Mouse (Mus musculus) liver, embryonic 14.5 days (tissue): ENCODE measurements around the gene Tm6sf1. TPM values are rescaled to one million over a fixed set of nuclear protein-coding genes. Genes with fewer than 3 reads are reported as not detected.

ENCODE experiments used
- ATAC-seq: fragments of 200-750 bp; cut with Nextera tagmentation; 2 replicates; pipeline ENCODE4 v1.8.0; 2017; ENCODE audit warnings: moderate number of reproducible peaks, mild to moderate bottlenecking, moderate library complexity; ENCODE audit not compliant: insufficient read depth
- DNase-seq, 3 experiments: peaks; one replicate each; pipeline ENCODE4 v3.0.0-alpha.2; 2012 to 2013; ENCODE audit warnings: low read depth in 3 of 3, low spot score in 3 of 3
- H3K27ac ChIP-seq: fragments of 300-500 bp; sonication (generic); 2 replicates; pipeline ENCODE4 v1.5.1; 2014; ENCODE audit warnings: moderate library complexity, mild to moderate bottlenecking, control low read depth, inconsistent platforms
- H3K27me3 ChIP-seq: fragments of 300-500 bp; sonication (generic); 2 replicates; pipeline ENCODE4 v1.6.1; 2014; ENCODE audit warnings: mild to moderate bottlenecking, low read length, moderate library complexity; ENCODE audit not compliant: control insufficient read depth, insufficient read depth
- H3K36me3 ChIP-seq: fragments of 300-500 bp; sonication (generic); replicated peaks from 2 replicates; pipeline ENCODE4 v1.6.1; 2014; ENCODE audit warnings: low read depth; ENCODE audit not compliant: control insufficient read depth, insufficient read depth
- H3K4me1 ChIP-seq, 2 experiments: fragments of 200-500 bp in 1 of 2; fragments of 300-500 bp in 1 of 2; sonication (generic) in 1 of 2; replicated peaks; 2 replicates each; pipeline ENCODE4 v1.6.1; 2012 to 2014; ENCODE audit warnings: antibody characterized with exemption in 1 of 2, inconsistent platforms in 1 of 2, low read length in 1 of 2; ENCODE audit not compliant: control insufficient read depth in 2 of 2, insufficient read depth in 2 of 2
- H3K4me2 ChIP-seq: fragments of 300-500 bp; sonication (generic); 2 replicates; pipeline ENCODE4 v1.6.1; 2014; ENCODE audit warnings: low read depth, mild to moderate bottlenecking, control low read depth, moderate library complexity
- H3K4me3 ChIP-seq, 2 experiments: fragments of 200-500 bp in 1 of 2; fragments of 300-500 bp in 1 of 2; sonication (generic) in 1 of 2; 2 replicates each; pipeline ENCODE4 v1.5.1; 2012 to 2014; ENCODE audit warnings: low read depth in 2 of 2, low read length in 2 of 2, mild to moderate bottlenecking in 2 of 2, control low read depth in 1 of 2, inconsistent platforms in 1 of 2, moderate library complexity in 1 of 2; ENCODE audit not compliant: insufficient read depth in 1 of 2
- H3K9ac ChIP-seq: fragments of 300-500 bp; sonication (generic); replicated peaks from 2 replicates; pipeline ENCODE4 v1.6.1; 2014; ENCODE audit warnings: mild to moderate bottlenecking, control low read depth, moderate library complexity
- H3K9me3 ChIP-seq: fragments of 300-500 bp; sonication (generic); 2 replicates; pipeline ENCODE4 v1.6.1; 2016; ENCODE audit warnings: low read length, mixed read lengths; ENCODE audit not compliant: control insufficient read depth
- CTCF ChIP-seq: IDR thresholded peaks from 2 replicates; pipeline ENCODE4 v1.5.1; 2016; ENCODE audit warnings: antibody characterized with exemption, low read depth, control low read depth
- EP300 ChIP-seq: IDR thresholded peaks from 2 replicates; pipeline ENCODE4 v1.6.1; 2016; ENCODE audit warnings: antibody characterized with exemption, low read depth
- WGBS: fragments of 180-500 bp; shearing (Covaris S2); extraction: QIAGEN DNeasy Blood & Tissue Kit; methylation state at CpG from one replicate; pipeline ENCODE4 v1.1.7; 2014; ENCODE audit not compliant: insufficient replicate concordance; 5-methylcytosine and 5-hydroxymethylcytosine counted together
- polyA plus RNA-seq, 2 experiments: library from polyadenylated mRNA; depleted of rRNA in 1 of 2; stranded (reverse) in 1 of 2; unstranded in 1 of 2; fragments of >200 nt; fragmentation: Nextera tagmentation in 1 of 2; extraction: Ambion mirVana in 1 of 2; gene quantifications; 2 replicates each; pipeline versions ENCODE4 v1.2.1 to v1.2.3; 2012 to 2014

Tm6sf1 gene
- polyA plus RNA-seq (2012; rRNA removed) = 8.9 and 9.4 TPM in 2 replicates
- 6.4 and 7.9 TPM in 2 replicates for polyA plus RNA-seq (2014; fragmentation: Nextera tagmentation; extraction: Ambion mirVana)

DNA sequence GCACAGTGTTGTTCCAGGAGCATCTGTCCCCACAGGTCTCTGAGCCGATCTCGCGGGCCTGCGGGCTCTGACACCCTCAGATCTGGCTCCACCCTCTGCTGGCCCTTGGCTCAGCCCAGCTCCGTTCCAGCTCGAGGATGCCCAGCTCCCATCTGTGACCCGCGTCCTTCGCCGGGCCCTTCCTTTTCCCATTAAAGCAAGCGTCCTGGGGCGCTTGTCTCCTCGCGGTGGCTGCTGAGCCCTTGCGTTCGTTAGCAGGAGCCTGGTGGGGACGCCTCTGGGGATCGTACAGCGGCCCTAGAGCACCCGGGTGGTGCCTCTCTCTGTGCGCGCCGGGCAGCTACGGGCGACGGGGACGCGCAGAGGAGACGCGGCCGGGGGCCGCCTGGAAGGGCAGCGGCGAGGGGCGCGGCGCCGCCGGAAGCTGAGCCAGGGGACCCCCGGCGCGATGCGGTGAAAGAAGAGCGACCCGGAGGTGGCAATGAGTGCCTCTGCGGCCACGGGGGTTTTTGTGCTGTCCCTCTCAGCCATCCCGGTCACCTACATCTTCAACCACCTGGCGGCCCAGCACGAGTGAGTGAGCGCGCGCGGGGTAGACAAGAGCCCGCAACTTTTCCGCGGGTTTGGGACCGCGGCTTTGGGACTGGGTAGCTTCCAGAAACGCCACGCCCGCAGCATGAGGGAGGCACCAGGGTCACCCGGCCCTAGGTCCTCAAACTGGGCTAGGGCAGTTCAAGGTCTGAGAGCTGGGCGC lies at the start of gene Tm6sf1:
Gene Tm6sf1 (plus strand): TSS at position 34 of the 754 bp plus-strand sequence.
- peak within 1 kb of the TSS; percentile 25 for H3K4me2 ChIP-seq
- H3K9ac ChIP-seq = no peak within 1 kb of the TSS
- peak within 1 kb of the TSS; percentile 36 to 38 for H3K4me3 ChIP-seq
- DNase-seq (no peak), ATAC-seq (0 out of 2 replicates have a peak, but pooled peaks have one; percentile 34)
- H3K4me1 ChIP-seq = peaks cover 0 to 11% of the 10 kb centered on the region in 2 experiments; a peak in 2 of 4 replicates
- H3K27me3 ChIP-seq = peaks cover 43% of the 10 kb centered on the region
- TF ChIP-seq CTCF = no peak
- no peak for TF ChIP-seq EP300
- no peaks in the 10 kb centered on the region for H3K9me3 ChIP-seq
- H3K27ac ChIP-seq = no peak within 1 kb of the TSS
- no peaks in the 10 kb centered on the region for H3K36me3 ChIP-seq
- WGBS = under 1% methylated on average over 63 of the region's 64 CpGs

DNA sequence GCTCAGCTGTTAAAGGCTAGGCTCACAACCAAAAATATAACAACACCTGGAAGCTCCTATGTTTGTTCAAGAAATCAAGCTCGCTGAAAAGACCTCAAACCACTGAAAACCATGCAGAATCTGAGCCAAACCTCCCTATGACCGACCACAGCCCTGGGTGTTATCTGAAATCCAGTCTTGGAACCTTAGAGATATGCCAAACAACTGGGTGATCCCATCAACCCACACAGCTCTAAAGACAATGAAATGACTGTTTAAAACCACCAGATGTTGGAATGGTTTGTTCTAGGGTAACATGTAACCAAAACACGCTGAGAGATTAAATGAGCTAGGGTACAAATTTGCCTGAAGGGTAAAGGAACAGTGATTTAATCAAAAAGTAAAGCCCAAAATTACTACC lies 33.9 kb upstream of the Tm6sf1 start:
- TF ChIP-seq EP300 (no peak), CTCF (no peak)
- H3K4me2 ChIP-seq = no peak overlapping the region
- peaks cover 13 to 20% of the 10 kb centered on the region in 2 experiments for H3K4me1 ChIP-seq
- ATAC-seq (no peak), DNase-seq (no peak)
- no peaks in the 10 kb centered on the region for H3K9me3 ChIP-seq
- H3K9ac ChIP-seq = no peak overlapping the region
- H3K4me3 ChIP-seq = no peak overlapping the region
- no peaks in the 10 kb centered on the region for H3K36me3 ChIP-seq
- 49% methylated on average over 3 of the region's 3 CpGs for WGBS
- H3K27me3 ChIP-seq = no peaks in the 10 kb centered on the region
- no peak overlapping the region for H3K27ac ChIP-seq

DNA sequence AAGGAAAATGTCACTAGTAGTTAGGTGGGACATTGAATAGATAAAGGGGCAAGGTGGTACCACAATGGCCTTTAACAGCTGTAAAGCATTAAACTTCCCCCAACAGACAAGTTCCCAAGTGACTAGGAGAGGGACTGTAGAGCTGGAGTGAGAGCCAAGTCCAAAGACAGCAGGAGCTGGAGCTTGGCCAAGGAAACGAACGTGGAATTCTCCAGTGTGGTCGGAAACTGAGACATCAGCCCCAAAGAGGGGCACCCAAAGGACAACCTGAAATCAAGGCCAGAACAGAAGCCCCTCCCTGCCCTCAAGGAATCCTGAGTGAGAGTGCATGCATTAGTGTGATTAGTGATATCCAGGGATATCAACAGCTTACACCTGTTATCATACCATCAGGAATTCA lies 33.4 kb upstream of the Tm6sf1 start:
- Histone ChIP-seq H3K36me3 (no peaks in the 10 kb centered on the region), H3K27me3 (no peaks in the 10 kb centered on the region), H3K9me3 (no peaks in the 10 kb centered on the region), H3K4me2 (no peak overlapping the region), H3K4me1 (peaks cover 13 to 22% of the 10 kb centered on the region in 2 experiments), H3K27ac (no peak overlapping the region), H3K4me3 (no peak overlapping the region), H3K9ac (no peak overlapping the region)
- ATAC-seq = no peak
- WGBS = 80% methylated on average over 3 of the region's 3 CpGs
- no peak for TF ChIP-seq EP300
- no peak for TF ChIP-seq CTCF
- no peak for DNase-seq

DNA sequence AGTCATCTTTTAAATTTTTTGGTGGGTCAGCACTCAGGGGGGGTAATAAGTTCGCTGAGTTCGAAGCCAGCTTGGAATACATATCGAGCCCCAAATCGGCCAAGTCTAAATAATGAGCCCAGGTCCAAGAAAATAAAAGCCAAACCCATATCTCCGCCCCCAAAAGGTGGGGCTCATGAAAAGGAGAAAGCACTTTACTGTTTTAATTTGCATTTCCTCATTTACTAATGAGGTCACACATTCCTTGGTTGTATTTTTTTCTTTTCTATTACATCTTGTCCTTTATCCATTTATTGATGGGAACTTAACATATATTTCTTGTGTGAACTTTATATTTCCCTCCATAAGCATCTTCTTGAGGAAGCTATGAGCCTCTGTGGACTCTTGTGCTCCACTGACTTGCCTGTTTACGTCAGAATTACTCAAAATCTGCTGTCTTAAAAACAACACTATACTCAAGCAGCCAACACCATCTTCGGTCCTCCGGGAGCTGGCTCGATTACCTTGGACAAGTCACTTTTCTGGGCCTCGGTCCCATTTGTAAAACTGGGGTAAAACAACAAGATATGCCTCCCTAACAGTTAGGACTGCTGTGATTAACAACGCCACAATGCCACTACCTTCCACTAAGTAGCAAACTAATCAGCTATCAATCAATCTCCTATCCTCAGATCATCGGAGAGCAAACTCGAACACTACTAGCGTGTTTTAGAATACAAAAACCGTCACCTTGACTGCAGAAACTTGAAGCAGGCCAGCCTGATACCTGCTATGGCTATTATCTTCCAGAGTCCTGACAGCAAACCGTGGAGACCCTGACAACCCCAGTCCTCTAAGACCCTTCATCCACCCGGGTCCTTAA lies 30.8 kb upstream of the Tm6sf1 start:
- H3K4me3 ChIP-seq = peak overlapping the region; percentile 75 to 90
- H3K9ac ChIP-seq = peak overlapping the region; percentile 80
- H3K4me2 ChIP-seq = peak overlapping the region; percentile 94
- no peaks in the 10 kb centered on the region for H3K36me3 ChIP-seq
- H3K9me3 ChIP-seq = no peaks in the 10 kb centered on the region
- H3K4me1 ChIP-seq = peaks cover 13 to 22% of the 10 kb centered on the region in 2 experiments
- TF ChIP-seq EP300 (no peak), CTCF (no peak)
- H3K27me3 ChIP-seq = no peaks in the 10 kb centered on the region
- no peak for ATAC-seq
- 18% methylated on average over 17 of the region's 17 CpGs for WGBS
- H3K27ac ChIP-seq = peak overlapping the region; percentile 65
- no peak for DNase-seq
